Mouse (Mus musculus) right cerebral cortex, postnatal 36 days (tissue): ENCODE measurements around the gene Ankzf1.
A peak's percentile ranks its signal among the peaks of the same experiment; 100 is the strongest.
"Not testable (repeated sequence)": the region's sequence is repeated elsewhere in the genome, so short reads cannot be mapped to it uniquely, and the experiment has no call there.

Source experiments
- DNase-seq, 2 experiments: peaks; one replicate each; pipeline ENCODE4 v3.0.0; 2022; ENCODE audit warnings: low spot score in 2 of 2, mixed read lengths in 1 of 2

The Ankzf1 gene

DNA sequence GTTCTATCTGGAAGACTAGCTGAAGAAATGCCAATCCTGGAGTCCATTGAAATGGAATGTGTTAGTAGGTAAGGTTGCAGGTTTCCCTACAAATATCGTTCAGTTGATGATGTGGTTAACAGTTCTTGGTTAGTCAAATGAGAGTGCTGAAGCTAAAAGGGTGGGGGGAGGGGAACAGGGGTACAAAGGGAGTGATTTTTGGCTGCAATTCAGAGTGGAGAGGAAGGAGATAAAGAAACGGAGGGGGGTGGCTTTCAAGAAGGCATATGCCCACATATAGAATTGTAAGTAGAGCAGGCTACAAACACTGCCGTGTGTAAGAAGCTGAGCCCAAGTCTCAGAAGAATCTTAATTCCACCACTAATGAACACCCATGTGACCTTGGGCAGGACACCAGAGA lies 33.5 kb downstream of the Ankzf1 start:
- DNase-seq = no peak

DNA sequence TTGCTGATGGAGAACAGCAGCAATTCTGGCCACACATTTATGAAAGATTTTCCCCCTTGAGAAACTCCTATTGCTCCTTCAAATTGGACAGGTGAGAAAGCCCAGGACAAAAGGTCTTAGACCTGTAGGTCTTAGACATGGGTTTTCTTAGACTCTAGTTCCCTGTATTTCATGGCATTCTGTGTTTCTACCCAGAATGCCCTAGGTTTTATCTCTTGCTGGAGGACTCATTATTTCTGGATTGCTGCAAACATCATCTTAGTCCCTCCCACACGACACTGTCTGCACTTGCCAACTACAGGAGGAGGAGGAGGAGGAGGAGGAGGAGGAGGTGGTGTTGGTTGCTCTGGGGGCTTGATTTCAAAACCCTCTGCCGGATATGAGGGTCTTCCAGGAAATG lies 34.2 kb downstream of the Ankzf1 start:
- no peak for DNase-seq

GRCm38 (mm10) chr1:75227653-75228052 lies 35.7 kb downstream of the Ankzf1 start:
- no peak for DNase-seq

- DNase-seq = no peak
Observed at GRCm38 (mm10) chr1:75229158-75229557, 37.2 kb downstream of the Ankzf1 start.

DNA sequence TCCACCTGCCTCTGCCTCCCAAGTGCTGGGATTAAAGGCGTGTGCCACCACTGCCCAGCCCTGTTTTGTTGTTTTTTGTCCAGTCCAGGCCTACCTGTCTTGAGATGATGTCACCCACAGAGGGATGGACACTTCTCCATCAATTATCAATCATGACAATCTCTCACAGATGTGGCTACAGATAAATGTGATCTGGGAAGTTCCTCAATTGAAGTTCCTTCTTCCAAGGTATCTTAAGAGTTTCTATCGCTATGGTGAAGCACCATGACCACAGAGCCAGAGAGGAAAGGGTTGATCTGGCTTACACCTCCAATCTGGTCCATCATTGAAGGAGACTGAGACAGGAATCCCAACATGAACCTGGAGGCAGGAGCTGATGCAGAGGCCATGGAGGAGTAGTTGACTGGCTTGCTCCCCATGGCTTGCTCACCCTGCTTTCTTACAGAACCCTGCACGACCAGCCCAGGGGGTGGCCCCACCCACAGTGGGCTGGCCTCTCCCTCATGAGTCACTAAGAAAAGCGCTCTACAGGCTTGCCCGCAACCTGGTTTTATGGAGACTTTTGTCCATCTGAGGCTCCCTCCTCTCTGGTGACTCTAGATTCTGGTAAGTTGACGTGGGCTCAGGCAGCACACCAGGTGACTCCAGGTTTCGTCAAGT lies 38.5 kb downstream of the Ankzf1 start:
- DNase-seq = no peak

DNA sequence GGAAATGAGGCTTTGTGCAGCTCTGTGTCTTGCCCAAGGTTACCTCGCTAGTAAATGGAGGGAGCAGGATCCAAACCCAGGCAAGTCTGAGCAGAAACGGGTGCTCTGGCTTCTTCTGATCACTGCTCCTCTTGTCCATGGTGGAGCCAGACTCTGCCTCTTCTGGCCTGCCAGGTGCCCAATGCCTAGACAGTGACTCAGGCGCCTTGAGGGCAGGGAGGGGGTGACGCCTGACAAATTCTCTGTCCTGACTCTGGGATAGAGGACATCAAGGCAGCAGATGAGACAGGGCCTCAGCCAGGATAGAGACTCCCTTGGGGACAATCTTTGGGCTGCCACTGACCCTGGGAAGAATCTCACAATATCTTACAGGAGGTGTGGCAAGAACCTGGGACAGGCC lies 39.3 kb downstream of the Ankzf1 start:
- DNase-seq = no peak

DNA sequence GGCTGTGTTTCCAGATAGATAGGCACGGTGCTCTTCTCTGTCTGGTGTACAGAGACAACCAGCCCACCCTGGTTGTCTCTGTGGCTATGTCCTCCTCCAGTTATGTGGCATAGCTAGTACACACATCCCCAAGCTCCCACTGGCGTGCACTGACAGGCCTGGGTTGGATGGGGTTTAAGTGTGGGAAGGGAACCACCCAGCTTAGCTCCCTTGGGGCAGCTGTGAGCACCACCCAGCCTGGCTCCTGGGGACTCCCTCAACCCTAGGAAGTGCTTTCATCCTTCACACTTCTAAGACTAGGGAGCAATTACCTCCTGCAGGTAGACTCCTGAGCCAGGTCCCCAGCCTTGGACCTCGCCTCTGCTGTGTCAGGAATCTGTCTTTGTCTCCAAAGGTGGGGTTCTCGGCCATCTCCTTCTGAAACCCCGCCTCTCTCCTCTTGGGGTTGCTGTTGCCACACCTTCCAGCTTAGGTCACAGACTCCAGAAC lies 39.8 kb downstream of the Ankzf1 start, which contains the start of gene A630095N17Rik:
TSS of gene A630095N17Rik (minus strand) at position 439 of the 489 bp plus-strand sequence.
- DNase-seq = no peak

DNA sequence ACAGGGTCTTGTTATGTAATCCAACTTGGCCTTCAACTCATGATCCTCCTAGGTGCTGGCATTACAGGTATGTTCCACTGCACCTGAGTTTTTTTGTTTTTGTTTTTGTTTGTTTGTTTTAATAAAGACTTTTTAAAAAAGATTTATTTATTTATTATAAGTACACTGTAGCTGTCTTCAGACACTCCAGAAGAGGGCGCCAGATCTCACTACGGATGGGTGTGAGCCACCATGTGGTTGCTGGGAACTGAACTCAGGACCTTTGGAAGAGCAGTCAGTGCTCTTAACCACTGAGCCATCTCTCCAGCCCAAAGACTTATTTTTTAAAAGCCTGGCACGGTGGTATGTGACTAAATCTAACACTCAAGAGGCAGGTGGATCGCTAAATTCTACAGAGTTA lies 40.5 kb downstream of the Ankzf1 start:
- not testable (repeated sequence) for DNase-seq

DNA sequence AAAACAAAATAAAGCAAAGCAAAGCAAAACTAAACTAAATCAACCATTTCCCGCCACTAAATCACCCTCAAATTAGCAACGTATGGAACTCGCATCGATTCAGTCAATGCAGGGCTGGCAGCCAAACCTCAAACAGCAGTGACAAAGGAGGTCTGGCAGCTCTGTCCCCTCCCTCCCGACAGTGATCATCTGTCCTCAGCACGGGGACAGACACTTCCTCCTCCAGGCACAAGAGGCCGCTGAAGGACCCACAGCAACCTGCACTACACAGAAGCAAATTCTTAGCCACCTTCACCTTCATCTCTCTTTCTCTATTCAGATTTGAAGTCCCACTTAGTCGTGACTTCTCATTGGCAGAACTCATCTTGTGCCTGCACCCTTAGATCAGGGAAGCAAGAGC lies 42.7 kb downstream of the Ankzf1 start:
- peak in 1 of 2 experiments; percentile 72 for DNase-seq

DNA sequence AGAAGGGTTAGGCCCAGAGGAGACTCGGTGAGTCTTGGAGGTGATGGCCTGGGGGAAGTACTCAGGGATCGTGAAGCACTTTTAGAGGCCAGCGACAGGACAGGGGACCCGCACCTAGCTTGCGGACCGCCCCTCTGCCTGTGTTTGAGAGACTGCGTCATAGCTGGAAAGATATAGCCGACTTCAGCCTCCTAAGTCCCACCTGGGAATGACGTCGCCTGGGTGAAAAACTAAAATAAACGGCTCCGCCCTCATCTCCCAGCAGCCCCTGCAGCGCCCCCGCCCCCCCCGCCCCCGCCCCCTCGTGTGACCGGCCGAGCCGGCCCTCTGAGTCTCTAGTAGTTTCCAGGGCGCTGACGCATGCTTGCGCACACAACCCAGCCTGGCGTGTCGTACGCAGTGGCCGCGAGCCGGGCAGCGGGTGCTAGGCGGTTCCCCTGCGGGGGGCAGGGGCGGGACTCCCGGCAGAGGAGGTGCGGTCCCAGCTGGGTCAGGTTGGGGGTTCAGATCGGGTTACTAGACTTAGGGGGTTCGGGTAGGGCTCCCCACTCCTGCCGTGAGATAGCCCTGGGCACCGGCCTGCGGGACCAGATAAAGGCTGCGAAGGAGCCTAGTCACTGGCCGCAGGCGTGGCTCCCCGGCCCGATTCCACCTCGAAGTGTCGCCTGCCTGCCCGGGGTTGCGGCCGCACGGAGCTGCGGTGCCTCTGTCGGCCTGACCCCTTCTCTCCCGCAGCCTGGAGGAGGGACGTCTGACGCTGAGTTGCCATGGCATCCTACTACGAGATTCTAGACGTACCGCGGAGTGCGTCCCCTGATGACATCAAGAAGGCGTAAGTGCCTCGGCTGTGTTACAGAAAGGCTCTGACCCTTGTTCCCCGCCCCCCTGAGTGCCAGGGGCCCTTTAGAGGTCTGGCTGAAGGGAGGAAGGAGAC lies 44.4 kb downstream of the Ankzf1 start, which contains the start of gene Dnajb2:
TSS of gene Dnajb2 (plus strand) at position 290 of the 934 bp plus-strand sequence.
- peak; percentile 77 to 83 for DNase-seq

DNA sequence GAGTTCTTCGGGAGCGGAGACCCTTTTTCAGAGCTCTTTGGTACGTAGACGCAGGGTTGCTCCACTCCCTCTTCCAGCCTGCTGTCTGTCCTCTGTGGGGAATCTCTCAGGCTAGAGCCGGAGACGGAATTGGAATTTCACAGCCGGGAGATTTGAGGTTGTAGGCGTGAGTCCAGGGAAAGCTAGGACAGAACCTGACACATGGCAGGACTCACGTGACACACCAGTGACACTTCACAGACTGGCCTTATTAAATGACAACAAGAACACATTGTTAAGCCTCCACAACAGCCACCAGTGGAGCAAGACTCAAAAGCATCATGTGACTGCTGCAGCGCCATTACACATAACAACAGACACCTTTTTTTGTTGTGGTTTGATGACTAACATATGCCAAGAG lies 47.6 kb downstream of the Ankzf1 start:
- DNase-seq = peak in 1 of 2 experiments; percentile 55

DNA sequence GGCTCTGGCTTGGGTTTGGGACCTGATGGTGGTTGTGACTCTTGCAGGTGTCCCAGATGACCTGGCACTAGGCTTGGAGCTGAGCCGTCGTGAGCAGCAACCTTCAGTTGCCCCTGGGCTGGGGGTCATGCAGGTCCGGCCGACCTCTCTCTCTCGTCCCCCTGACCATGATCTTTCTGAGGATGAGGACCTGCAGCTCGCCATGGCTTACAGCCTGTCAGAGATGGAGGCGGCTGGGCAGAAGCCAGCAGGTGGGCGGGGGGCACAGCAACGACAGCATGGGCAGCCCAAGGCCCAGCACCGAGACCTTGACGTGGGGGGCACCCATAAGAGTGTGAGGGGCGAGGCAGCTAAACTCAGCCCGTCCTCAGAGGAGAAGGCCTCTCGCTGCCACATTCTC lies 51.5 kb downstream of the Ankzf1 start:
- DNase-seq = no peak

GRCm38 (mm10) chr1:75244175-75244826 lies 52.4 kb downstream of the Ankzf1 start:
- no peak for DNase-seq

GRCm38 (mm10) chr1:75244836-75245235 lies 52.9 kb downstream of the Ankzf1 start:
- peak in 1 of 2 experiments; percentile 77 for DNase-seq

GRCm38 (mm10) chr1:75247071-75247930 lies 55.4 kb downstream of the Ankzf1 start:
- no peak for DNase-seq

DNA sequence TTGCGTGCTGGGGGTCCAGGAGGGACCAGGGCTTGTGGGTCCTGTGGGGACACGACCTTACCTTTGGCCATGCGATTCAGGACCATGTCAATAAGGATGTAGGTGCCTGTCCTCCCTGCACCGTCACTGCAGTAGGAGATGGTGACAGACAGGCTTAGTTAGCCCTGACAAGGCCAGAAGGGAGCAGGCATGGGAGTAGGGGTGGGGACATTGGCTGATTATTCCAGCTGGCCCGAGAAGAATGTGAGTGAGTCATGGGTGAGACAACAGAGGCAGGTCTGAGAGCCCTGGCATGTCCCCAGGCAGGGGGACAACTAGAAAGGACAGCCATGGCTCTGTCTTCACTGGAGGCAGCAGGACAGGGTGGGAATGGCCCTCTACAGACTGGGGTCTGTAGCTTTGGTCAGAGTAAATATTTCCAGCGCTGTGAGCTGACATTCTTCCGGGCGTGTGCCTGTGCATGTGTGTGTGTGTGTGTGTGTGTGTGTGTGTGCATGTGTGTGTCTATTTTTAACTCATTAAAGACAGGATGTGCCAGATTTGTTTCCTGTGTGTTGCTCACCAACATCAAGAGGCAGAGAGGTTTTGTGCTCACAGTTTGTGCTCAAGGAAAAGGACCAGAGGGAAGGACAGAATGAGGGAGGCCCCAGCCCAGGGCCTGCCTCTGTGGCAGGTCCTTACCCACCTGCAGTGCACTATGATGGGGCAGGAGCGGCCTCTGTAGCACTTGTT lies 56.3 kb downstream of the Ankzf1 start:
- no peak for DNase-seq
